Mouse (Mus musculus) midbrain, embryonic 12.5 days (tissue): ENCODE measurements at regions not wholly inside any gene's neighbourhood (a gene's known extent, or its start where the extent isn't known, plus 50 kb on each side); places are given as distances from the start of the nearest gene placed in this dataset.

Experiments
- ATAC-seq: fragments of 200-750 bp; cut with Nextera tagmentation; 2 replicates; pipeline ENCODE4 v1.8.0; 2017; ENCODE audit warnings: low read depth, moderate TSS enrichment, moderate library complexity; ENCODE audit not compliant: low FRiP score
- H3K27ac ChIP-seq: fragments of 300-500 bp; sonication (generic); replicated peaks from 2 replicates; pipeline ENCODE4 v1.5.1; 2016; ENCODE audit warnings: mild to moderate bottlenecking
- H3K27me3 ChIP-seq: fragments of 300-500 bp; sonication (generic); 2 replicates; pipeline ENCODE4 v1.6.1; 2016; ENCODE audit warnings: mild to moderate bottlenecking
- H3K36me3 ChIP-seq: fragments of 300-500 bp; sonication (generic); 2 replicates; pipeline ENCODE4 v1.6.1; 2016
- H3K4me1 ChIP-seq: fragments of 300-500 bp; sonication (generic); 2 replicates; pipeline ENCODE4 v1.6.1; 2016
- H3K4me2 ChIP-seq: fragments of 300-500 bp; sonication (generic); replicated peaks from 2 replicates; pipeline ENCODE4 v1.6.1; 2016; ENCODE audit warnings: mild to moderate bottlenecking, moderate library complexity
- H3K4me3 ChIP-seq: fragments of 300-500 bp; sonication (generic); 2 replicates; pipeline ENCODE4 v1.5.1; 2016; ENCODE audit warnings: mild to moderate bottlenecking
- H3K9ac ChIP-seq: fragments of 300-500 bp; sonication (generic); replicated peaks from 2 replicates; pipeline ENCODE4 v1.6.1; 2016; ENCODE audit warnings: mild to moderate bottlenecking, moderate library complexity
- H3K9me3 ChIP-seq: fragments of 300-500 bp; sonication (generic); 2 replicates; pipeline ENCODE4 v1.6.1; 2016; ENCODE audit warnings: mild to moderate bottlenecking
- WGBS: fragments of 180-500 bp; shearing (Covaris S2); methylation state at CpG from one replicate; pipeline ENCODE4 v1.1.7; 2016; 5-methylcytosine and 5-hydroxymethylcytosine counted together

- Histone ChIP-seq H3K9ac (no peak overlapping the region), H3K4me2 (no peak overlapping the region), H3K36me3 (no peaks in the 10 kb centered on the region), H3K27me3 (no peaks in the 10 kb centered on the region), H3K4me1 (no peaks in the 10 kb centered on the region), H3K9me3 (no peaks in the 10 kb centered on the region), H3K27ac (no peak overlapping the region), H3K4me3 (no peak overlapping the region)
- ATAC-seq: no peak
- WGBS: 72% methylated on average over 3 of the region's 3 CpGs
Observed at GRCm38 (mm10) chr16:39390626-39391025, 498.2 kb downstream of the Igsf11 start.

- H3K36me3 ChIP-seq: no peaks in the 10 kb centered on the region
- no peak for ATAC-seq
- no peak overlapping the region for H3K27ac ChIP-seq
- whole genome bisulfite sequencing: 61% methylated on average over 4 of the region's 4 CpGs
- no peak overlapping the region for H3K4me3 ChIP-seq
- no peaks in the 10 kb centered on the region for H3K4me1 ChIP-seq
- H3K27me3 ChIP-seq: no peaks in the 10 kb centered on the region
- H3K4me2 ChIP-seq: no peak overlapping the region
- no peaks in the 10 kb centered on the region for H3K9me3 ChIP-seq
- no peak overlapping the region for H3K9ac ChIP-seq
Observed at GRCm38 (mm10) chr16:39402101-39402749, 509.8 kb downstream of the Igsf11 start.

- H3K4me3 ChIP-seq: no peak overlapping the region
- no peaks in the 10 kb centered on the region for H3K9me3 ChIP-seq
- no peaks in the 10 kb centered on the region for H3K4me1 ChIP-seq
- 90% methylated on average over 1 of the region's 1 CpGs for WGBS
- no peak overlapping the region for H3K4me2 ChIP-seq
- H3K36me3 ChIP-seq: no peaks in the 10 kb centered on the region
- no peak overlapping the region for H3K27ac ChIP-seq
- no peak overlapping the region for H3K9ac ChIP-seq
- H3K27me3 ChIP-seq: no peaks in the 10 kb centered on the region
- no peak for ATAC-seq
Observed at GRCm38 (mm10) chr16:39431581-39431980, 539.1 kb downstream of the Igsf11 start.

- Histone ChIP-seq H3K9me3 (no peaks in the 10 kb centered on the region), H3K27me3 (no peaks in the 10 kb centered on the region), H3K4me2 (no peak overlapping the region), H3K4me3 (no peak overlapping the region), H3K9ac (no peak overlapping the region), H3K36me3 (no peaks in the 10 kb centered on the region), H3K4me1 (no peaks in the 10 kb centered on the region), H3K27ac (no peak overlapping the region)
- no peak for ATAC-seq
- 94% methylated on average over 2 of the region's 2 CpGs for WGBS
Observed at GRCm38 (mm10) chr16:39445740-39446139, 538.4 kb upstream of the Lsamp start.

- no peak for ATAC-seq
- H3K27me3 ChIP-seq: no peaks in the 10 kb centered on the region
- H3K4me1 ChIP-seq: 0 out of 2 replicates have a peak, but pooled peaks cover 8% of the 10 kb centered on the region
- H3K4me2 ChIP-seq: no peak overlapping the region
- H3K9ac ChIP-seq: no peak overlapping the region
- H3K4me3 ChIP-seq: no peak overlapping the region
- H3K27ac ChIP-seq: no peak overlapping the region
- no peaks in the 10 kb centered on the region for H3K36me3 ChIP-seq
- WGBS: 56% methylated on average over 5 of the region's 5 CpGs
- no peaks in the 10 kb centered on the region for H3K9me3 ChIP-seq
Observed at GRCm38 (mm10) chr16:39453400-39454138, 530.6 kb upstream of the Lsamp start.
